In the genomic region with DNA sequence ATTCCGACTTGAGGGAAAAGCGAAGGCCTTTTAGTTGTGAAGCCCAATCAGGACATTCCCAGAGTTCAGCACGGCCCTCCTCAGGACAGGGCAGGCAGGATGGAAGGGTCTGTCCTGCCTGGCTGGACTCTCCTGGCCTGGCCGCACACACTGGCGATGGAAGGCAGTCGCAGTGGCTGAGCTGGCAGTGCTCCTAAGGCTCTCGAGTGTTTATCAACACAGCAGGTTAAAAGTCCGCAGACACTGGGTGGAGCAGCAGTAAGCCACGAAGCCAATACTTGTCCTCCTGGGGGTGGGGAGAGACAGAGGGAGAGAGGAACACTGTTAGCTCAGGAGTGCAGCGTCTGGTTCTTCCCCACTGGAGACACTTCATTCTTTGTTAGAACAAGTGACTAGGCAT, we compare ENCODE assay signal across 8 mouse cellular contexts.
DNase-seq lines count a peak whose midpoint lies in the region; ATAC-seq lines count a peak whose summit lies in the region.
"Had no signal": no experiment of that assay in that cellular context is flagged by ENCODE, and none has a peak within 500 bp of the region (broad histone marks: within the 10 kb centered on the region; RNA-seq: fewer than 3 reads in every experiment).

No protein-coding gene starts in this region.

- H3K27ac ChIP-seq in heart, embryonic 14.5 days (replicated peaks in 1 of 2; ENCODE audit: control insufficient read depth in 1 of 2, insufficient read depth in 1 of 2, low read depth in 2 of 2, low read length in 2 of 2): peak overlapping the region; percentile 12 to 53; a peak in 3 of 4 replicates
- H3K27ac ChIP-seq: neural tube, embryonic 12.5 days had no signal

- H3K27me3 ChIP-seq in heart, embryonic 14.5 days (ENCODE audit: control insufficient read depth, insufficient read depth, low read length): no peaks in the 10 kb centered on the region
- H3K27me3 ChIP-seq: neural tube, embryonic 12.5 days had no signal

- peak; percentile 20 for DNase-seq in ovary, postnatal 36 days (ENCODE audit: low spot score)
- DNase-seq in ovary, postnatal 10 days (ENCODE audit: low spot score): no peak
- DNase-seq in kidney, postnatal 4 days: peak; percentile 19 to 40
- peak; percentile 38 for DNase-seq in testis, postnatal 14 days (ENCODE audit: low spot score)
- no peak for DNase-seq in left cerebral cortex, adult 9 months (ENCODE audit: low spot score in 2 of 2)

- no peak overlapping the region for H3K4me3 ChIP-seq in heart, embryonic 14.5 days (ENCODE audit: control insufficient read depth in 1 of 2, insufficient read depth in 1 of 2, low read depth in 1 of 2, low read length in 2 of 2)
- H3K4me3 ChIP-seq: neural tube, embryonic 12.5 days had no signal

- H3K36me3 ChIP-seq in heart, embryonic 14.5 days (ENCODE audit: control insufficient read depth, insufficient read depth, low read length): no peaks in the 10 kb centered on the region
- H3K36me3 ChIP-seq: neural tube, embryonic 12.5 days had no signal

- H3K4me2 ChIP-seq in heart, embryonic 14.5 days (ENCODE audit: low read length): peak overlapping the region; percentile 25
- H3K4me2 ChIP-seq: neural tube, embryonic 12.5 days had no signal

- 25% methylated on average over 10 of the region's 10 CpGs for WGBS in heart, embryonic 14.5 days

- H3K4me1 ChIP-seq in heart, embryonic 14.5 days (ENCODE audit: control insufficient read depth in 2 of 2, insufficient read depth in 2 of 2, low read length in 2 of 2): peaks cover 7 to 14% of the 10 kb centered on the region in 2 experiments
- H3K4me1 ChIP-seq: neural tube, embryonic 12.5 days had no signal

- peak; percentile 56; the same call in 1 of the 2 replicates for ATAC-seq in heart, embryonic 14.5 days (ENCODE audit: insufficient number of reproducible peaks, insufficient read depth, low FRiP score, low read depth)
- no peak for ATAC-seq in megakaryocyte, adult 5-6 weeks (ENCODE audit: poor library complexity, severe bottlenecking)

- H3K9me3 ChIP-seq in heart, embryonic 14.5 days (ENCODE audit: control insufficient read depth, low read length): no peaks in the 10 kb centered on the region
- H3K9me3 ChIP-seq: neural tube, embryonic 12.5 days had no signal

- H3K9ac ChIP-seq in heart, embryonic 14.5 days (ENCODE audit: low read length): 0 out of 2 replicates have a peak overlapping the region, but pooled peaks have one; percentile 11
- H3K9ac ChIP-seq: neural tube, embryonic 12.5 days had no signal

Comparison
In these comparisons a context has a peak if more than half of its experiments do, and no peak if none do; other contexts are left out.
1. DNase-seq: peak in ovary, postnatal 36 days (single experiment), kidney, postnatal 4 days (2 of 2) and testis, postnatal 14 days (single experiment); none in ovary, postnatal 10 days (single experiment) and left cerebral cortex, adult 9 months (0 of 2).